Mouse (Mus musculus): ENCODE data around the gene Tmem151b. TPM values are rescaled to one million over a fixed set of nuclear protein-coding genes. Genes with fewer than 3 reads are reported as not detected.

Tmem151b gene
- polyA plus RNA-seq (2012; rRNA removed; ENCODE audit: low replicate concordance) = 0.10 and 1.3 TPM in 2 replicates

GRCm38 (mm10) chr17:45549617-45550181 lies at the start of gene Tmem151b:
Gene Tmem151b, minus strand, starts transcription at chr17:45549677.

DNA sequence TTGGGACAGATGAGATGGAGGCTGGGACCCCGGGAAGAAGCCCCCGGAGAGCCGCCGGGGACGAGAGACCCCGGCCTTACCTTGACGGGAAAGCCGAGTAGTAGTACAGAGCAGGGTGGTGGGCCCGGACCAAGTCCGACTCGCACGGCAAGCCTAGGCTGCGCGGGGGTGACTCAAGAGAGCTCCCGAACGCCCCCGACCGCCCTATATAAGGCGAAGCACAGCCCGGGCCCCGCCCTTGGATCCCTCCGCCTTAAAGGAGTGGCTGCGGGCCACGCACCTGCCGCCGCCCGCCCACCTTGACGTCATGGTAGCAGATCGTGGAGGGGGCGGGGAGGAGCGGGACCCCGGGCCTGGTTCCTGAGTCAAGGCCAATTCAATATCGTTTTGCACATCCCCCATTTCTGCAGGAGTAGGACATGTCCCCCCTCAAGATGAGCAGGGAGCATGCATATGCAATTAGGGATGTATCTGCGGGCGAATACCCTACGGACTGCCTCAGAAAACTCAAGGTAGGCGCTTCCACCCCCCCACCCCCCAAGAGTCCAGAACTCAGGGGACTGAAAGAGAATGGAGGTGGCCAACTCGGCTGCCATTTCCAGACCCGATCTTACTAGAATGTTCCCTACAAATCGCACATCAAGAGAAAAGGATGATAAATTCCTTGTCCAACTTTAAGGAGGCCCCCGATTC lies 23.8 kb upstream of the Tmem151b start, which contains the start of gene Hsp90ab1:
TSS of gene Hsp90ab1 (minus strand) at position 185 of the 693 bp plus-strand sequence.

GRCm38 (mm10) chr17:45563655-45564530 lies 14.4 kb upstream of the Tmem151b start, which contains the start of gene Slc35b2:
Gene Slc35b2, plus strand, starts transcription at chr17:45563874.

GRCm38 (mm10) chr17:45555452-45556106 lies 6.1 kb upstream of the Tmem151b start, which contains the start of gene Nfkbie:
Gene Nfkbie, plus strand, starts transcription at chr17:45555703.

GRCm38 (mm10) chr17:45523263-45523662 lies 26.2 kb downstream of the Tmem151b start, which contains the start of gene Tcte1:
Gene Tcte1, plus strand, starts transcription at chr17:45523434.

DNA sequence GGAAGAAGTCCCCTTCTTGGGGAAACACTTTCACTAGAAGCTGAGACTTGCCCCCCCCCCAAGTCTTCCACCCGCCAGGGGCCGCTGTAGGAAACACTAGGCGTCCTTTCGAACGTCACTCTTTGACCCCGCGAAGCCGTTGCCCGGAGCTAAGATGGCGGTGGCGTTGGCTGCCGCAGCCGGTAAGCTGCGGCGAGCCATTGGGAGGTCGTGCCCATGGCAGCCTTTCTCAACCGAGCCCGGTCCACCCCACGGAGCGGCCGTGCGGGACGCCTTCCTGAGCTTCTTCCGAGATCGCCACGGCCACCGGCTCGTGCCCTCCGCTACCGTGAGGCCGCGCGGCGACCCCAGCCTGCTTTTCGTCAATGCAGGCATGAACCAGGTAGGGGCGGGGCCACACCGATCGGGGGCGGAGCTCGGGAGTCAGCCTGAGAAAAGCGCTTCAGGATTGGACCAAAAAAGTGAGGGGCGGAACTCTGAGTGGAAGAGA lies 42.7 kb downstream of the Tmem151b start, which contains the start of gene Aars2:
TSS of gene Aars2 (plus strand) at position 142 of the 490 bp plus-strand sequence.

Other genes with a start within 250 kb of the Tmem151b start
- 7.5 and 13.1 TPM in 2 replicates for gene Cdc5l, start 115.9 kb downstream of the Tmem151b start, polyA plus RNA-seq (2012; rRNA removed; ENCODE audit: low replicate concordance)
- 0.10 and 0.14 TPM in 2 replicates for gene Spats1, start 74.3 kb downstream of the Tmem151b start, polyA plus RNA-seq (2012; rRNA removed; ENCODE audit: low replicate concordance)
- 13.0 and 20.0 TPM in 2 replicates for gene Aars2, start 42.8 kb downstream of the Tmem151b start, polyA plus RNA-seq (2012; rRNA removed; ENCODE audit: low replicate concordance)
- not detected in 2 replicates for gene Tcte1, start 26.2 kb downstream of the Tmem151b start, polyA plus RNA-seq (2012; rRNA removed; ENCODE audit: low replicate concordance)
- 4.5 and 7.6 TPM in 2 replicates for gene Nfkbie, start 6.0 kb upstream of the Tmem151b start, polyA plus RNA-seq (2012; rRNA removed; ENCODE audit: low replicate concordance)
- 116 and 166 TPM in 2 replicates for gene Slc35b2, start 14.2 kb upstream of the Tmem151b start, polyA plus RNA-seq (2012; rRNA removed; ENCODE audit: low replicate concordance)
- 397 and 776 TPM in 2 replicates for gene Hsp90ab1, start 23.6 kb upstream of the Tmem151b start, polyA plus RNA-seq (2012; rRNA removed; ENCODE audit: low replicate concordance)
- 83.9 and 195 TPM in 2 replicates for gene Slc29a1, start 49.9 kb upstream of the Tmem151b start, polyA plus RNA-seq (2012; rRNA removed; ENCODE audit: low replicate concordance)
- not detected in 2 replicates for gene Mymx, start 52.4 kb upstream of the Tmem151b start, polyA plus RNA-seq (2012; rRNA removed; ENCODE audit: low replicate concordance)
- 0.06 TPM in 1 of 2 replicates, not detected in the other for gene Capn11, start 109.6 kb upstream of the Tmem151b start, polyA plus RNA-seq (2012; rRNA removed; ENCODE audit: low replicate concordance)
- 114 and 123 TPM in 2 replicates for gene Mrpl14, start 136.6 kb upstream of the Tmem151b start, polyA plus RNA-seq (2012; rRNA removed; ENCODE audit: low replicate concordance)
- gene Tmem63b, start 137.2 kb upstream of the Tmem151b start, polyA plus RNA-seq (2012; rRNA removed; ENCODE audit: low replicate concordance) = 61.9 and 66.0 TPM in 2 replicates
- not detected in 2 replicates for gene 1600014C23Rik, start 184.2 kb upstream of the Tmem151b start, polyA plus RNA-seq (2012; rRNA removed; ENCODE audit: low replicate concordance)

Data from subcutaneous adipose tissue, adult 2 months (tissue).